Mouse (Mus musculus) hindbrain, postnatal 0 days (tissue): ENCODE data around the gene Tmco4. TPM values are rescaled to one million over a fixed set of nuclear protein-coding genes. Genes with fewer than 3 reads are reported as not detected.

ENCODE experiments used
- ATAC-seq: fragments of 200-750 bp; cut with Nextera tagmentation; 2 replicates; pipeline ENCODE4 v1.8.0; 2017; ENCODE audit warnings: mild to moderate bottlenecking, moderate TSS enrichment, moderate library complexity
- DNase-seq: peaks from one replicate; pipeline ENCODE4 v3.0.0-alpha.2; 2015; ENCODE audit warnings: low spot score
- H3K27ac ChIP-seq: fragments of 300-500 bp; sonication (generic); 2 replicates; pipeline ENCODE4 v1.5.1; 2014; ENCODE audit warnings: mild to moderate bottlenecking
- H3K27me3 ChIP-seq: fragments of 300-500 bp; sonication (generic); 2 replicates; pipeline ENCODE4 v1.6.1; 2014; ENCODE audit warnings: low read length, mixed read lengths; ENCODE audit not compliant: insufficient read depth
- H3K36me3 ChIP-seq: fragments of 300-500 bp; sonication (generic); 2 replicates; pipeline ENCODE4 v1.6.1; 2014; ENCODE audit warnings: low read length, mixed read lengths; ENCODE audit not compliant: insufficient read depth
- H3K4me1 ChIP-seq: fragments of 300-500 bp; sonication (generic); 2 replicates; pipeline ENCODE4 v1.6.1; 2014; ENCODE audit warnings: antibody characterized with exemption, low read length, mixed read lengths; ENCODE audit not compliant: insufficient read depth
- H3K4me2 ChIP-seq: fragments of 300-500 bp; sonication (generic); 2 replicates; pipeline ENCODE4 v1.6.1; 2014; ENCODE audit warnings: low read depth, mild to moderate bottlenecking, low read length, moderate library complexity, mixed read lengths
- H3K4me3 ChIP-seq: fragments of 300-500 bp; sonication (generic); 2 replicates; pipeline ENCODE4 v1.5.1; 2014; ENCODE audit warnings: low read length
- H3K9ac ChIP-seq: fragments of 300-500 bp; sonication (generic); replicated peaks from 2 replicates; pipeline ENCODE4 v1.6.1; 2014; ENCODE audit warnings: mild to moderate bottlenecking, low read length, moderate library complexity, mixed read lengths
- H3K9me3 ChIP-seq: fragments of 300-500 bp; sonication (generic); 2 replicates; pipeline ENCODE4 v1.6.1; 2016; ENCODE audit warnings: low read length, mixed read lengths
- CTCF ChIP-seq: IDR thresholded peaks from 2 replicates; pipeline ENCODE4 v1.5.1; 2016; ENCODE audit warnings: antibody characterized with exemption, control low read depth, low read depth
- WGBS: fragments of 180-500 bp; shearing (Covaris S2); extraction: QIAGEN DNeasy Blood & Tissue Kit; methylation state at CpG from one replicate; pipeline ENCODE4 v1.1.7; 2014; 5-methylcytosine and 5-hydroxymethylcytosine counted together
- polyA plus RNA-seq: library from polyadenylated mRNA; unstranded; fragments of >200 nt; fragmentation: Nextera tagmentation; extraction: Ambion mirVana; gene quantifications from 2 replicates; pipeline ENCODE4 v1.2.1, GENCODE M21; 2015
- total RNA-seq: library from RNA; depleted of rRNA; stranded (reverse); fragments of >200 nt; gene quantifications from 2 replicates; pipeline ENCODE4 v1.2.3, GENCODE M21; 2014

Gene Tmco4
- total and polyA plus RNA-seq, 2 experiments from 2014 or later: 2.0 to 2.8 TPM

DNA sequence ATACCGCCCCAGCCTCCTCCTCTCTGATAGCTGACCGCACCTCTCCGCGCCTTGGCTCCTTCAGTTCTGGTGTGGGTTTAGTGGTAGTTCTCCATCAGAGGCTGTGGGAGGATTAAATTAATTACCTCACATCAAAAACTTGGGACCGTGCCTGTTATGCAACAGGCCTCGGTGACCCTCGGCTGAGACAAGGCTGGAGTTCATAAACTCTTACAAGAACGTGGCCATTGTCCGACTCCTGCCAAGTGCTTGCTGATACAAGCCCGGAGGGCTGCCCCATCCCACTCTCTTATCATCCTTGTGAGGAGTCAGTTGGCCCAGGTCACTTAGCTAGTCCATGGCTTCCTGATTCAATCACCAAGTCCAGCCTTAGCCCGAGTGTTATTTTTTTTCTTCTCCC lies 40.6 kb downstream of the Tmco4 start:
- TF ChIP-seq CTCF: no peak
- Histone ChIP-seq H3K4me2 (no peak overlapping the region), H3K36me3 (no peaks in the 10 kb centered on the region), H3K27ac (no peak overlapping the region), H3K4me3 (no peak overlapping the region), H3K4me1 (no peaks in the 10 kb centered on the region), H3K27me3 (no peaks in the 10 kb centered on the region), H3K9ac (no peak overlapping the region), H3K9me3 (no peaks in the 10 kb centered on the region)
- DNase-seq (no peak), ATAC-seq (no peak)
- 85% methylated on average over 11 of the region's 11 CpGs for WGBS

DNA sequence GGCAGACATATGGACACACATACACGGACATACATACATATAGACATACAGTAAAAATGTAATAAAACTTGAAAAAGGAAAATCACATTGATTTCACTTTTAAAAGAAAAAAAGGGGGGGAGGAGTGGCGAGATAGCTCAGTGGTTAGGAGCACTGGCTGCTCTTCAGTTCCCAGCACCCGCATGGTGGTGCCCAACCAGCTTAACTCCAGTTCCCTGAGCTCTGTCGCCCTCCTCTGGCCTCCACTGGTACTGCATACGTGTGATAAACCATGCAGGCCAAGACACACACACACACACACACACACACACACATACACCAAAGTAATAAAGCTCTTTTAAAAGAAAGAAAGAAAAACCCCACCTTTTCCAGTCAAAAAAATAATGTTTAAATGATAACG lies 42.1 kb downstream of the Tmco4 start:
- no peak overlapping the region for H3K27ac ChIP-seq
- DNase-seq (no peak), ATAC-seq (no peak)
- no peak overlapping the region for H3K4me3 ChIP-seq
- H3K9me3 ChIP-seq: no peaks in the 10 kb centered on the region
- H3K27me3 ChIP-seq: no peaks in the 10 kb centered on the region
- TF ChIP-seq CTCF: peak; percentile 56
- H3K9ac ChIP-seq: no peak overlapping the region
- H3K4me2 ChIP-seq: no peak overlapping the region
- H3K36me3 ChIP-seq: no peaks in the 10 kb centered on the region
- WGBS: 77% methylated on average over 6 of the region's 6 CpGs
- H3K4me1 ChIP-seq: no peaks in the 10 kb centered on the region

DNA sequence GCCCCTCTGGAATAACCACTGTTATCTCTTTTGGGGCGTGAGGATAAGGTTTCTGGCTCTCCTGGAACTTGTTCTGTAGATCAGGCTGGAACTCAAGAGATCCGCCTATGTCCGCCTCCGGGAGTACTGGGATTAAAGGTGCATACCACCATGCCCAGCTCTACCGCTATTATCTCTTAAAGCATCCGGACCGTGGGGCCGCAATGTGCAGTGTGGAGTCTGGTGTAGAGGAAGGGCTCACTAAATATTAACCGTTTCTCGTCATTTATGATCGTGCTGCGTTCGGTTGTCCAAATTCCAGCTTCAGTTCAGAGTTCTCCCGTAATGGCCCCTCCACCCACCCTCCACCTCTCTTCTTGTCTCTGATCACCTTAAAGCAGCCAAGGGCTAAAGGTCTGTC lies 45.7 kb downstream of the Tmco4 start:
- no peak for ATAC-seq
- DNase-seq: no peak
- 90% methylated on average over 14 of the region's 14 CpGs for WGBS
- Histone ChIP-seq H3K4me3 (no peak overlapping the region), H3K4me2 (no peak overlapping the region), H3K36me3 (no peaks in the 10 kb centered on the region), H3K9ac (no peak overlapping the region), H3K4me1 (no peaks in the 10 kb centered on the region), H3K27me3 (no peaks in the 10 kb centered on the region), H3K9me3 (no peaks in the 10 kb centered on the region), H3K27ac (no peak overlapping the region)
- no peak for TF ChIP-seq CTCF

DNA sequence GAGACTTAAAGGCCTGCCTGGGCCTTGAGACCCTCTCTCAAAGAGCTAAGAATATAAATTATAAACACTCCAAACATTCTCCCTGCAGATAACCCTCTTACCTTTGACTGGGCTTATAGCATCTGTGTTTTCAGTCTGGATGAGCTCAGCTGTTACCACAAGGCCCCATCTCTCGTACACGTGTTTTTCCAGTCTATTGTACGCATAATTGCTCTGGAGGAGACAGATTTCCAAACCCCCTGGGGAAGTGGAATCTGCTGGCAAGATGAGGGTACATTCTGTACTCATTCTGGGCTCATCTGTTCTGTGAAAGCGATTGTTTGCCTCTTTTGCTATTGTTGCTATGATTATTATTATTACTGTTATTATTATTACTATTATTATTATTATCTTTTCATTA lies 46.3 kb downstream of the Tmco4 start:
- no peak overlapping the region for H3K4me3 ChIP-seq
- H3K9me3 ChIP-seq: no peaks in the 10 kb centered on the region
- H3K4me2 ChIP-seq: no peak overlapping the region
- peak; percentile 35 for DNase-seq
- H3K36me3 ChIP-seq: no peaks in the 10 kb centered on the region
- H3K9ac ChIP-seq: no peak overlapping the region
- H3K4me1 ChIP-seq: no peaks in the 10 kb centered on the region
- no peak for TF ChIP-seq CTCF
- no peak for ATAC-seq
- no peak overlapping the region for H3K27ac ChIP-seq
- H3K27me3 ChIP-seq: no peaks in the 10 kb centered on the region
- WGBS: 30% methylated on average over 4 of the region's 4 CpGs

DNA sequence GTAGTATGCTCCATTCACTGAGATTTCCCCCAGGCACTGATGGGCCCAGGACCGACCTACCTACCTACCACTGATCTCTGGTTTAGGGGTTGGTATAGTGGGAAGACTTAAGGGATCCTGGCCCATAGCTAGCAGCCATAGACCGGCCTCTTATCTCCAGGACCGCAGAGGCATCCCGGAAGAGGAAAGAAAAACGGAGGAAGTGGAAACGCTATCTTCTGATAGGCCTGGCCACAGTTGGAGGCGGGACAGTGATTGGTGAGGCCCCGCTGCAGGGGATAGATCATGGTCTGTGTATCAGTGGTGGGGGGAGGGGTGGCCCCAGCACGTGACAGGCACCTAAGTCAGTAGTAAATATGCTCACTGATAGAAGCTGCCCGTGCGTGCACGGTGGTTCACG lies 46.7 kb downstream of the Tmco4 start:
- Histone ChIP-seq H3K4me3 (no peak overlapping the region), H3K27ac (no peak overlapping the region), H3K9me3 (no peaks in the 10 kb centered on the region), H3K4me1 (no peaks in the 10 kb centered on the region), H3K9ac (no peak overlapping the region), H3K27me3 (no peaks in the 10 kb centered on the region), H3K4me2 (no peak overlapping the region), H3K36me3 (no peaks in the 10 kb centered on the region)
- DNase-seq (no peak), ATAC-seq (no peak)
- whole genome bisulfite sequencing: 67% methylated on average over 13 of the region's 13 CpGs
- no peak for TF ChIP-seq CTCF

DNA sequence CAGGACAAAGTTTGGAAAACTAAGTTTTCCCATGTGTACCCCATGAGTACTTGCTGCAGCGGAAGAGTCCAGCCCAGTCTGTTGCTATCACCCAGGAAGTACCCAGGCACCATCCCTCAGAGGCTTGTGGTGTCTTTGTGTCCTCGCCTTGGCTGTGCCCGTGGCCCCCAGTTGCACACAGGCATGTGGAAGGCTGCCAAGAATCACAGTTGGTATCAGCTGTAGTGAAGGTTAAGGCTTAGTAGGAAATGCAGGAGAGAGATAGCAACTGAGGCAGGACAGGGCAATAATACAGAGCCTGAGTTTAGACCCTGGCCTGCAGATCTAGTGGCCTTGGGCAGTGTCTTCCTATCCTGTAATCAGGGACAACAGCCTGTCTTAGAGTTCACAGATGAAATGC lies 47.7 kb downstream of the Tmco4 start:
- H3K27ac ChIP-seq: no peak overlapping the region
- H3K27me3 ChIP-seq: no peaks in the 10 kb centered on the region
- H3K36me3 ChIP-seq: no peaks in the 10 kb centered on the region
- ATAC-seq (no peak), DNase-seq (no peak)
- H3K9me3 ChIP-seq: no peaks in the 10 kb centered on the region
- WGBS: 45% methylated on average over 3 of the region's 3 CpGs
- no peak overlapping the region for H3K4me3 ChIP-seq
- no peak for TF ChIP-seq CTCF
- H3K4me1 ChIP-seq: peaks cover 3% of the 10 kb centered on the region
- H3K9ac ChIP-seq: no peak overlapping the region
- no peak overlapping the region for H3K4me2 ChIP-seq

DNA sequence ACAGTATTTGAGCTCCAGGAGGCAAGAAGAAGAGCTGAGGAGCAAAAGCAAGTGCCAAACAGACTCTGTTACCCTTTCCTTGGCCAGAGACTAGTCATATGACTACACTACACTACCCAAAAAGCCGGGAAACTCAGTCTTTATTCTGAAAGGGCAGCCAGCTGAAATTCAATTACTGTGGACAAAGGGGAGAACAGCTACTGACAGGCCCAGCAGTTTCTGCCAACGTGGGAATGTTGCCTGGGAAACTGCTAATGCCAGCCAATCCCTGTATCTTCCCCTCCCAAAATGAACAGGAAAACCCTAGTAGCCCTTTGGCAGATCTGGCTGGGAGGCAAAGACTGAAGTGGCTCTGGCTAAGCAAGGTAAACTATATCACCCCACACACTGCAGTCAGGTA lies 51.7 kb downstream of the Tmco4 start:
- ATAC-seq (peak; percentile 90), DNase-seq (peak; percentile 84)
- H3K4me1 ChIP-seq: peaks cover 3% of the 10 kb centered on the region
- H3K27ac ChIP-seq: peak overlapping the region; percentile 64
- H3K27me3 ChIP-seq: no peaks in the 10 kb centered on the region
- H3K4me2 ChIP-seq: no peak overlapping the region
- no peak overlapping the region for H3K9ac ChIP-seq
- H3K36me3 ChIP-seq: no peaks in the 10 kb centered on the region
- H3K9me3 ChIP-seq: no peaks in the 10 kb centered on the region
- H3K4me3 ChIP-seq: no peak overlapping the region
- WGBS: 6% methylated on average over 2 of the region's 2 CpGs
- no peak for TF ChIP-seq CTCF
